Mouse (Mus musculus): ENCODE results near the gene Cyfip2. TPM values are rescaled to one million over a fixed set of nuclear protein-coding genes. Genes with fewer than 3 reads are reported as not detected.

Gene Cyfip2
- polyA plus RNA-seq, 1 experiment from 2014 or later = 7.2 TPM

GRCm38 (mm10) chr11:46273969-46274368 lies 38.7 kb downstream of the Cyfip2 start:
- 95% methylated on average over 3 of the region's 3 CpGs for WGBS
- H3K27me3 ChIP-seq = no peaks in the 10 kb centered on the region
- no peak overlapping the region for H3K4me2 ChIP-seq
- H3K9ac ChIP-seq = no peak overlapping the region
- no peak overlapping the region for H3K4me3 ChIP-seq
- no peaks in the 10 kb centered on the region for H3K36me3 ChIP-seq
- no peak overlapping the region for H3K27ac ChIP-seq
- no peaks in the 10 kb centered on the region for H3K4me1 ChIP-seq (replicated peaks)
- H3K9me3 ChIP-seq (replicated peaks) = no peaks in the 10 kb centered on the region
- ATAC-seq (replicated peaks; ENCODE audit: insufficient number of reproducible peaks, insufficient read depth, low FRiP score, low read depth) = no peak

- Histone ChIP-seq H3K9me3 (replicated peaks) (no peaks in the 10 kb centered on the region), H3K4me1 (replicated peaks) (no peaks in the 10 kb centered on the region), H3K4me2 (no peak overlapping the region), H3K9ac (no peak overlapping the region), H3K27me3 (no peaks in the 10 kb centered on the region), H3K27ac (no peak overlapping the region), H3K4me3 (no peak overlapping the region), H3K36me3 (no peaks in the 10 kb centered on the region)
- ATAC-seq (replicated peaks; ENCODE audit: insufficient number of reproducible peaks, insufficient read depth, low FRiP score, low read depth) = no peak
- WGBS = 64% methylated on average over 8 of the region's 8 CpGs
Observed at GRCm38 (mm10) chr11:46272058-46272681, 40.5 kb downstream of the Cyfip2 start.

GRCm38 (mm10) chr11:46269893-46270292 lies 42.8 kb downstream of the Cyfip2 start:
- no peak overlapping the region for H3K4me3 ChIP-seq
- H3K4me1 ChIP-seq (replicated peaks) = no peaks in the 10 kb centered on the region
- H3K36me3 ChIP-seq = no peaks in the 10 kb centered on the region
- no peak overlapping the region for H3K9ac ChIP-seq
- no peaks in the 10 kb centered on the region for H3K9me3 ChIP-seq (replicated peaks)
- no peak overlapping the region for H3K4me2 ChIP-seq
- no peaks in the 10 kb centered on the region for H3K27me3 ChIP-seq
- H3K27ac ChIP-seq = no peak overlapping the region
- ATAC-seq (replicated peaks; ENCODE audit: insufficient number of reproducible peaks, insufficient read depth, low FRiP score, low read depth) = no peak
- WGBS = 55% methylated on average over 3 of the region's 3 CpGs

GRCm38 (mm10) chr11:46269391-46269790 lies 43.3 kb downstream of the Cyfip2 start:
- Histone ChIP-seq H3K27ac (no peak overlapping the region), H3K36me3 (no peaks in the 10 kb centered on the region), H3K4me2 (no peak overlapping the region), H3K4me1 (replicated peaks) (no peaks in the 10 kb centered on the region), H3K4me3 (no peak overlapping the region), H3K9me3 (replicated peaks) (no peaks in the 10 kb centered on the region), H3K9ac (no peak overlapping the region), H3K27me3 (no peaks in the 10 kb centered on the region)
- 71% methylated on average over 9 of the region's 9 CpGs for WGBS
- ATAC-seq (replicated peaks; ENCODE audit: insufficient number of reproducible peaks, insufficient read depth, low FRiP score, low read depth) = no peak

- Histone ChIP-seq H3K4me3 (no peak overlapping the region), H3K9me3 (replicated peaks) (no peaks in the 10 kb centered on the region), H3K27me3 (no peaks in the 10 kb centered on the region), H3K9ac (no peak overlapping the region), H3K4me2 (no peak overlapping the region), H3K36me3 (no peaks in the 10 kb centered on the region), H3K27ac (no peak overlapping the region), H3K4me1 (replicated peaks) (no peaks in the 10 kb centered on the region)
- no peak for ATAC-seq (replicated peaks; ENCODE audit: insufficient number of reproducible peaks, insufficient read depth, low FRiP score, low read depth)
- WGBS = 16% methylated on average over 7 of the region's 7 CpGs
Observed at GRCm38 (mm10) chr11:46268991-46269390, 43.7 kb downstream of the Cyfip2 start.

GRCm38 (mm10) chr11:46265031-46265786 lies 47.5 kb downstream of the Cyfip2 start:
- no peak overlapping the region for H3K9ac ChIP-seq
- no peaks in the 10 kb centered on the region for H3K4me1 ChIP-seq (replicated peaks)
- H3K27ac ChIP-seq = no peak overlapping the region
- H3K4me3 ChIP-seq = no peak overlapping the region
- no peaks in the 10 kb centered on the region for H3K36me3 ChIP-seq
- H3K9me3 ChIP-seq (replicated peaks) = no peaks in the 10 kb centered on the region
- no peak for ATAC-seq (replicated peaks; ENCODE audit: insufficient number of reproducible peaks, insufficient read depth, low FRiP score, low read depth)
- H3K27me3 ChIP-seq = no peaks in the 10 kb centered on the region
- H3K4me2 ChIP-seq = no peak overlapping the region
- 85% methylated on average over 11 of the region's 11 CpGs for WGBS

- Histone ChIP-seq H3K36me3 (no peaks in the 10 kb centered on the region), H3K27me3 (no peaks in the 10 kb centered on the region), H3K4me3 (no peak overlapping the region), H3K27ac (no peak overlapping the region), H3K9me3 (replicated peaks) (no peaks in the 10 kb centered on the region), H3K4me1 (replicated peaks) (no peaks in the 10 kb centered on the region), H3K9ac (no peak overlapping the region), H3K4me2 (no peak overlapping the region)
- no peak for ATAC-seq (replicated peaks; ENCODE audit: insufficient number of reproducible peaks, insufficient read depth, low FRiP score, low read depth)
- 82% methylated on average over 3 of the region's 3 CpGs for WGBS
Observed at GRCm38 (mm10) chr11:46264584-46264983, 48.1 kb downstream of the Cyfip2 start.

GRCm38 (mm10) chr11:46263291-46263690 lies 49.4 kb downstream of the Cyfip2 start:
- H3K4me3 ChIP-seq = no peak overlapping the region
- WGBS = 86% methylated on average over 11 of the region's 11 CpGs
- H3K9ac ChIP-seq = no peak overlapping the region
- no peak for ATAC-seq (replicated peaks; ENCODE audit: insufficient number of reproducible peaks, insufficient read depth, low FRiP score, low read depth)
- no peak overlapping the region for H3K4me2 ChIP-seq
- H3K27ac ChIP-seq = no peak overlapping the region
- no peaks in the 10 kb centered on the region for H3K36me3 ChIP-seq
- no peaks in the 10 kb centered on the region for H3K9me3 ChIP-seq (replicated peaks)
- H3K27me3 ChIP-seq = no peaks in the 10 kb centered on the region
- H3K4me1 ChIP-seq (replicated peaks) = no peaks in the 10 kb centered on the region

- no peak for ATAC-seq (replicated peaks; ENCODE audit: insufficient number of reproducible peaks, insufficient read depth, low FRiP score, low read depth)
- 62% methylated on average over 3 of the region's 3 CpGs for WGBS
- Histone ChIP-seq H3K9me3 (replicated peaks) (no peaks in the 10 kb centered on the region), H3K4me1 (replicated peaks) (no peaks in the 10 kb centered on the region), H3K27me3 (no peaks in the 10 kb centered on the region), H3K4me2 (no peak overlapping the region), H3K27ac (no peak overlapping the region), H3K4me3 (no peak overlapping the region), H3K9ac (no peak overlapping the region), H3K36me3 (no peaks in the 10 kb centered on the region)
Observed at GRCm38 (mm10) chr11:46262854-46263253, 49.8 kb downstream of the Cyfip2 start.

GRCm38 (mm10) chr11:46258749-46259148 lies 53.9 kb downstream of the Cyfip2 start:
- H3K4me1 ChIP-seq (replicated peaks) = no peaks in the 10 kb centered on the region
- no peaks in the 10 kb centered on the region for H3K27me3 ChIP-seq
- no peak overlapping the region for H3K4me2 ChIP-seq
- H3K4me3 ChIP-seq = no peak overlapping the region
- peaks cover 4% of the 10 kb centered on the region for H3K36me3 ChIP-seq
- WGBS = 90% methylated on average over 8 of the region's 8 CpGs
- no peak overlapping the region for H3K9ac ChIP-seq
- H3K27ac ChIP-seq = no peak overlapping the region
- H3K9me3 ChIP-seq (replicated peaks) = no peaks in the 10 kb centered on the region
- no peak for ATAC-seq (replicated peaks; ENCODE audit: insufficient number of reproducible peaks, insufficient read depth, low FRiP score, low read depth)

- no peak for ATAC-seq (replicated peaks; ENCODE audit: insufficient number of reproducible peaks, insufficient read depth, low FRiP score, low read depth)
- Histone ChIP-seq H3K27me3 (no peaks in the 10 kb centered on the region), H3K27ac (no peak overlapping the region), H3K4me2 (no peak overlapping the region), H3K36me3 (peaks cover 4% of the 10 kb centered on the region), H3K9me3 (replicated peaks) (no peaks in the 10 kb centered on the region), H3K9ac (no peak overlapping the region), H3K4me3 (no peak overlapping the region), H3K4me1 (replicated peaks) (no peaks in the 10 kb centered on the region)
- 65% methylated on average over 4 of the region's 4 CpGs for WGBS
Observed at GRCm38 (mm10) chr11:46258207-46258606, 54.5 kb downstream of the Cyfip2 start.

- 77% methylated on average over 2 of the region's 2 CpGs for WGBS
- H3K4me2 ChIP-seq = no peak overlapping the region
- no peak overlapping the region for H3K9ac ChIP-seq
- H3K27me3 ChIP-seq = no peaks in the 10 kb centered on the region
- no peak overlapping the region for H3K27ac ChIP-seq
- no peaks in the 10 kb centered on the region for H3K4me1 ChIP-seq (replicated peaks)
- H3K36me3 ChIP-seq = peaks cover 4% of the 10 kb centered on the region
- no peak overlapping the region for H3K4me3 ChIP-seq
- ATAC-seq (replicated peaks; ENCODE audit: insufficient number of reproducible peaks, insufficient read depth, low FRiP score, low read depth) = no peak
- H3K9me3 ChIP-seq (replicated peaks) = no peaks in the 10 kb centered on the region
Observed at GRCm38 (mm10) chr11:46255291-46255690, 57.4 kb downstream of the Cyfip2 start.
